Mouse (Mus musculus) liver, postnatal 0 days (tissue): ENCODE results near the gene Fbxo36. TPM values are rescaled to one million over a fixed set of nuclear protein-coding genes. Genes with fewer than 3 reads are reported as not detected.

Source experiments
- ATAC-seq: fragments of 200-750 bp; cut with Nextera tagmentation; 2 replicates; pipeline ENCODE4 v1.8.0; 2017; ENCODE audit warnings: mild to moderate bottlenecking, moderate library complexity
- DNase-seq: peaks from one replicate; pipeline ENCODE4 v3.0.0-alpha.2; 2016
- H3K27ac ChIP-seq: fragments of 300-500 bp; sonication (generic); 2 replicates; pipeline ENCODE4 v1.5.1; 2014; ENCODE audit warnings: antibody characterized with exemption, moderate library complexity, mild to moderate bottlenecking, low read depth
- H3K27me3 ChIP-seq: fragments of 300-500 bp; sonication (generic); 2 replicates; pipeline ENCODE4 v1.6.1; 2014; ENCODE audit warnings: low read length, control low read depth, mixed read lengths; ENCODE audit not compliant: insufficient read depth
- H3K36me3 ChIP-seq: fragments of 300-500 bp; sonication (generic); replicated peaks from 2 replicates; pipeline ENCODE4 v1.6.1; 2014; ENCODE audit warnings: mild to moderate bottlenecking, control low read depth, low read length, moderate library complexity, mixed read lengths; ENCODE audit not compliant: insufficient read depth
- H3K4me1 ChIP-seq: fragments of 300-500 bp; sonication (generic); 2 replicates; pipeline ENCODE4 v1.6.1; 2014; ENCODE audit warnings: antibody characterized with exemption, mild to moderate bottlenecking, control low read depth; ENCODE audit not compliant: insufficient read depth
- H3K4me2 ChIP-seq: fragments of 300-500 bp; sonication (generic); 2 replicates; pipeline ENCODE4 v1.6.1; 2014; ENCODE audit warnings: low read depth, mild to moderate bottlenecking, low read length, moderate library complexity, mixed read lengths
- H3K4me3 ChIP-seq: fragments of 300-500 bp; sonication (generic); 2 replicates; pipeline ENCODE4 v1.5.1; 2014; ENCODE audit warnings: low read depth, low read length
- H3K9ac ChIP-seq: fragments of 300-500 bp; sonication (generic); replicated peaks from 2 replicates; pipeline ENCODE4 v1.6.1; 2014; ENCODE audit warnings: mild to moderate bottlenecking, moderate library complexity
- H3K9me3 ChIP-seq: fragments of 300-500 bp; sonication (generic); 2 replicates; pipeline ENCODE4 v1.6.1; 2016; ENCODE audit warnings: mild to moderate bottlenecking, control low read depth, low read length, mixed read lengths
- CTCF ChIP-seq: sonication (generic); IDR thresholded peaks from 2 replicates; pipeline ENCODE4 v1.5.1; 2016; ENCODE audit warnings: antibody characterized with exemption, low read depth
- EP300 ChIP-seq: IDR thresholded peaks from 2 replicates; pipeline ENCODE4 v1.6.1; 2016; ENCODE audit warnings: antibody characterized with exemption, low read depth, mild to moderate bottlenecking
- WGBS: fragments of 180-500 bp; shearing (Covaris S2); extraction: QIAGEN DNeasy Blood & Tissue Kit; methylation state at CpG from one replicate; pipeline ENCODE4 v1.1.7; 2014; ENCODE audit not compliant: insufficient replicate concordance; 5-methylcytosine and 5-hydroxymethylcytosine counted together
- polyA plus RNA-seq: library from polyadenylated mRNA; unstranded; fragments of >200 nt; fragmentation: Nextera tagmentation; extraction: Ambion mirVana; gene quantifications from 2 replicates; pipeline ENCODE4 v1.2.1, GENCODE M21; 2015

Gene Fbxo36
- polyA plus RNA-seq, 1 experiment from 2014 or later, result 16.4 TPM

- 85% methylated on average over 2 of the region's 2 CpGs for WGBS
- Histone ChIP-seq H3K27me3 (no peaks in the 10 kb centered on the region), H3K27ac (no peak overlapping the region), H3K4me3 (no peak overlapping the region), H3K4me1 (peaks cover 4% of the 10 kb centered on the region), H3K36me3 (no peaks in the 10 kb centered on the region; the same call in 1 of the 2 replicates), H3K9ac (no peak overlapping the region), H3K4me2 (no peak overlapping the region), H3K9me3 (no peaks in the 10 kb centered on the region)
- DNase-seq (no peak), ATAC-seq (no peak)
- TF ChIP-seq EP300, result no peak
Measured at GRCm38 (mm10) chr1:84843366-84843765, 3.7 kb downstream of the Fbxo36 start.

GRCm38 (mm10) chr1:84847698-84848097, 8.1 kb downstream of the Fbxo36 start:
- H3K4me1 ChIP-seq, result peaks cover 22% of the 10 kb centered on the region
- ATAC-seq (no peak), DNase-seq (no peak)
- H3K36me3 ChIP-seq, result no peaks in the 10 kb centered on the region; the same call in 1 of the 2 replicates
- H3K27ac ChIP-seq, result no peak overlapping the region
- TF ChIP-seq CTCF (no peak), EP300 (no peak)
- H3K9ac ChIP-seq, result no peak overlapping the region
- no peaks in the 10 kb centered on the region for H3K27me3 ChIP-seq
- H3K4me3 ChIP-seq, result no peak overlapping the region
- H3K9me3 ChIP-seq, result no peaks in the 10 kb centered on the region
- H3K4me2 ChIP-seq, result no peak overlapping the region
- 86% methylated on average over 7 of the region's 7 CpGs for WGBS

- Histone ChIP-seq H3K9me3 (no peaks in the 10 kb centered on the region), H3K4me2 (no peak overlapping the region)
Measured at GRCm38 (mm10) chr1:84848335-84848734, 8.7 kb downstream of the Fbxo36 start.

GRCm38 (mm10) chr1:84848801-84849455, 9.3 kb downstream of the Fbxo36 start:
- no peak overlapping the region for H3K4me2 ChIP-seq
- H3K9ac ChIP-seq, result no peak overlapping the region
- no peak overlapping the region for H3K4me3 ChIP-seq
- no peaks in the 10 kb centered on the region for H3K9me3 ChIP-seq
- H3K27me3 ChIP-seq, result no peaks in the 10 kb centered on the region
- WGBS, result 90% methylated on average over 6 of the region's 6 CpGs
- ATAC-seq (no peak), DNase-seq (no peak)
- no peaks in the 10 kb centered on the region; the same call in 1 of the 2 replicates for H3K36me3 ChIP-seq
- peaks cover 22% of the 10 kb centered on the region for H3K4me1 ChIP-seq
- TF ChIP-seq EP300 (no peak), CTCF (no peak)
- H3K27ac ChIP-seq, result no peak overlapping the region

More at GRCm38 (mm10) chr1:84848335-84848734, 8.7 kb downstream of the Fbxo36 start:
- ATAC-seq (no peak), DNase-seq (no peak)
- H3K36me3 ChIP-seq, result no peaks in the 10 kb centered on the region; the same call in 1 of the 2 replicates
- no peaks in the 10 kb centered on the region for H3K27me3 ChIP-seq
- no peak overlapping the region for H3K9ac ChIP-seq
- no peak overlapping the region for H3K27ac ChIP-seq
- WGBS, result 83% methylated on average over 3 of the region's 3 CpGs
- H3K4me3 ChIP-seq, result no peak overlapping the region
- TF ChIP-seq EP300 (no peak), CTCF (no peak)
- peaks cover 22% of the 10 kb centered on the region for H3K4me1 ChIP-seq

GRCm38 (mm10) chr1:84849804-84850203, 10.2 kb downstream of the Fbxo36 start:
- DNase-seq, result no peak
- TF ChIP-seq CTCF (no peak), EP300 (no peak)
- no peak for ATAC-seq
- Histone ChIP-seq H3K27me3 (no peaks in the 10 kb centered on the region), H3K4me1 (peaks cover 22% of the 10 kb centered on the region), H3K9me3 (no peaks in the 10 kb centered on the region), H3K27ac (no peak overlapping the region), H3K9ac (no peak overlapping the region), H3K4me3 (no peak overlapping the region), H3K4me2 (no peak overlapping the region), H3K36me3 (no peaks in the 10 kb centered on the region; the same call in 1 of the 2 replicates)
- 84% methylated on average over 7 of the region's 7 CpGs for WGBS

GRCm38 (mm10) chr1:84850471-84850870, 10.8 kb downstream of the Fbxo36 start:
- Histone ChIP-seq H3K9ac (no peak overlapping the region), H3K27me3 (no peaks in the 10 kb centered on the region), H3K27ac (no peak overlapping the region), H3K9me3 (no peaks in the 10 kb centered on the region), H3K4me3 (no peak overlapping the region), H3K4me2 (no peak overlapping the region), H3K36me3 (no peaks in the 10 kb centered on the region; the same call in 1 of the 2 replicates), H3K4me1 (peaks cover 22% of the 10 kb centered on the region)
- 82% methylated on average over 7 of the region's 7 CpGs for WGBS
- ATAC-seq (no peak), DNase-seq (no peak)
- TF ChIP-seq CTCF (no peak), EP300 (no peak)
